Mouse (Mus musculus): Measurements from ENCODE around the gene 2310011J03Rik. TPM values are rescaled to one million over a fixed set of nuclear protein-coding genes. Genes with fewer than 3 reads are reported as not detected.
A peak's percentile ranks its signal among the peaks of the same experiment; 100 is the strongest.
"Not testable (repeated sequence)": the region's sequence is repeated elsewhere in the genome, so short reads cannot be mapped to it uniquely, and the experiment has no call there.

Gene 2310011J03Rik
- polyA plus RNA-seq, 1 experiment from 2014 or later: 34.2 TPM

GRCm38 (mm10) chr10:80355431-80355830, 35.1 kb upstream of the 2310011J03Rik start:
- Histone ChIP-seq H3K27me3 (replicated peaks; ENCODE audit: control insufficient read depth, insufficient read depth, low read length) (peaks cover 61% of the 10 kb centered on the region), H3K9ac (replicated peaks; ENCODE audit: low read depth, low read length) (no peak overlapping the region), H3K4me3 (replicated peaks; ENCODE audit: low read length) (no peak overlapping the region), H3K36me3 (ENCODE audit: control insufficient read depth, insufficient read depth) (no peaks in the 10 kb centered on the region), H3K4me2 (ENCODE audit: low read length) (no peak overlapping the region), H3K9me3 (ENCODE audit: control insufficient read depth, low read length) (no peaks in the 10 kb centered on the region), H3K27ac (ENCODE audit: low read length) (no peak overlapping the region), H3K4me1 (replicated peaks; ENCODE audit: control insufficient read depth, insufficient read depth, low read length) (peaks cover 16% of the 10 kb centered on the region)
- 4% methylated on average over 9 of the region's 9 CpGs for WGBS
- ATAC-seq: no peak

- H3K27ac ChIP-seq (ENCODE audit: low read length): no peak overlapping the region
- no peak overlapping the region for H3K4me3 ChIP-seq (replicated peaks; ENCODE audit: low read length)
- H3K9ac ChIP-seq (replicated peaks; ENCODE audit: low read depth, low read length): no peak overlapping the region
- H3K36me3 ChIP-seq (ENCODE audit: control insufficient read depth, insufficient read depth): no peaks in the 10 kb centered on the region
- no peaks in the 10 kb centered on the region for H3K9me3 ChIP-seq (ENCODE audit: control insufficient read depth, low read length)
- H3K27me3 ChIP-seq (replicated peaks; ENCODE audit: control insufficient read depth, insufficient read depth, low read length): peaks cover 71% of the 10 kb centered on the region
- WGBS: 74% methylated on average over 8 of the region's 8 CpGs
- H3K4me1 ChIP-seq (replicated peaks; ENCODE audit: control insufficient read depth, insufficient read depth, low read length): peaks cover 21% of the 10 kb centered on the region
- no peak for ATAC-seq
- no peak overlapping the region for H3K4me2 ChIP-seq (ENCODE audit: low read length)
These were observed 32.4 kb upstream of the 2310011J03Rik start for GRCm38 (mm10) chr10:80352727-80353126.

- Histone ChIP-seq H3K4me1 (replicated peaks; ENCODE audit: control insufficient read depth, insufficient read depth, low read length) (peaks cover 17% of the 10 kb centered on the region), H3K4me3 (replicated peaks; ENCODE audit: low read length) (no peak overlapping the region), H3K9ac (replicated peaks; ENCODE audit: low read depth, low read length) (no peak overlapping the region), H3K27ac (ENCODE audit: low read length) (no peak overlapping the region), H3K27me3 (replicated peaks; ENCODE audit: control insufficient read depth, insufficient read depth, low read length) (peaks cover 69% of the 10 kb centered on the region), H3K4me2 (ENCODE audit: low read length) (no peak overlapping the region), H3K36me3 (ENCODE audit: control insufficient read depth, insufficient read depth) (no peaks in the 10 kb centered on the region), H3K9me3 (ENCODE audit: control insufficient read depth, low read length) (no peaks in the 10 kb centered on the region)
- no peak for ATAC-seq
- 29% methylated on average over 11 of the region's 11 CpGs for WGBS
These were observed 31.6 kb upstream of the 2310011J03Rik start for GRCm38 (mm10) chr10:80351896-80352295.

- Histone ChIP-seq H3K9ac (replicated peaks; ENCODE audit: low read depth, low read length) (no peak overlapping the region), H3K9me3 (ENCODE audit: control insufficient read depth, low read length) (no peaks in the 10 kb centered on the region), H3K27ac (ENCODE audit: low read length) (no peak overlapping the region), H3K27me3 (replicated peaks; ENCODE audit: control insufficient read depth, insufficient read depth, low read length) (peaks cover 64% of the 10 kb centered on the region), H3K4me3 (replicated peaks; ENCODE audit: low read length) (no peak overlapping the region), H3K36me3 (ENCODE audit: control insufficient read depth, insufficient read depth) (no peaks in the 10 kb centered on the region), H3K4me1 (replicated peaks; ENCODE audit: control insufficient read depth, insufficient read depth, low read length) (peaks cover 5% of the 10 kb centered on the region; the same call in 1 of the 2 replicates), H3K4me2 (ENCODE audit: low read length) (no peak overlapping the region)
- peak; percentile 82 for ATAC-seq
- WGBS: 1% methylated on average over 7 of the region's 7 CpGs
These were observed 30.0 kb upstream of the 2310011J03Rik start for GRCm38 (mm10) chr10:80350292-80350691.

GRCm38 (mm10) chr10:80348981-80349380, 28.6 kb upstream of the 2310011J03Rik start:
- Histone ChIP-seq H3K27me3 (replicated peaks; ENCODE audit: control insufficient read depth, insufficient read depth, low read length) (peaks cover 67% of the 10 kb centered on the region), H3K4me1 (replicated peaks; ENCODE audit: control insufficient read depth, insufficient read depth, low read length) (peaks cover 5% of the 10 kb centered on the region; the same call in 1 of the 2 replicates), H3K9me3 (ENCODE audit: control insufficient read depth, low read length) (no peaks in the 10 kb centered on the region), H3K27ac (ENCODE audit: low read length) (no peak overlapping the region), H3K9ac (replicated peaks; ENCODE audit: low read depth, low read length) (no peak overlapping the region), H3K36me3 (ENCODE audit: control insufficient read depth, insufficient read depth) (no peaks in the 10 kb centered on the region), H3K4me2 (ENCODE audit: low read length) (no peak overlapping the region), H3K4me3 (replicated peaks; ENCODE audit: low read length) (no peak overlapping the region)
- WGBS: 13% methylated on average over 26 of the region's 26 CpGs
- no peak for ATAC-seq

- Histone ChIP-seq H3K4me3 (replicated peaks; ENCODE audit: low read length) (0 out of 2 replicates have a peak within 1 kb of the TSS, but pooled peaks have one; percentile 1), H3K9ac (replicated peaks; ENCODE audit: low read depth, low read length) (no peak within 1 kb of the TSS), H3K4me2 (ENCODE audit: low read length) (no peak within 1 kb of the TSS), H3K27me3 (replicated peaks; ENCODE audit: control insufficient read depth, insufficient read depth, low read length) (peaks cover 73% of the 10 kb centered on the region), H3K4me1 (replicated peaks; ENCODE audit: control insufficient read depth, insufficient read depth, low read length) (peaks cover 10% of the 10 kb centered on the region), H3K27ac (ENCODE audit: low read length) (no peak within 1 kb of the TSS), H3K9me3 (ENCODE audit: control insufficient read depth, low read length) (no peaks in the 10 kb centered on the region), H3K36me3 (ENCODE audit: control insufficient read depth, insufficient read depth) (no peaks in the 10 kb centered on the region)
- ATAC-seq: no peak
- 2% methylated on average over 41 of the region's 42 CpGs for WGBS
These were observed 28.0 kb upstream of the 2310011J03Rik start, which contains the start of gene Adamtsl5 for GRCm38 (mm10) chr10:80348244-80348781. Adamtsl5 (minus strand) TSS chr10:80348412.

GRCm38 (mm10) chr10:80347514-80347967, 27.2 kb upstream of the 2310011J03Rik start:
- Histone ChIP-seq H3K9me3 (ENCODE audit: control insufficient read depth, low read length) (no peaks in the 10 kb centered on the region), H3K36me3 (ENCODE audit: control insufficient read depth, insufficient read depth) (no peaks in the 10 kb centered on the region), H3K9ac (replicated peaks; ENCODE audit: low read depth, low read length) (no peak overlapping the region), H3K27me3 (replicated peaks; ENCODE audit: control insufficient read depth, insufficient read depth, low read length) (peaks cover 81% of the 10 kb centered on the region), H3K4me2 (ENCODE audit: low read length) (no peak overlapping the region), H3K4me1 (replicated peaks; ENCODE audit: control insufficient read depth, insufficient read depth, low read length) (peaks cover 17% of the 10 kb centered on the region), H3K4me3 (replicated peaks; ENCODE audit: low read length) (no peak overlapping the region), H3K27ac (ENCODE audit: low read length) (no peak overlapping the region)
- WGBS: 11% methylated on average over 17 of the region's 17 CpGs
- ATAC-seq: no peak

GRCm38 (mm10) chr10:80345929-80346328, 25.6 kb upstream of the 2310011J03Rik start:
- Histone ChIP-seq H3K27me3 (replicated peaks; ENCODE audit: control insufficient read depth, insufficient read depth, low read length) (peaks cover 89% of the 10 kb centered on the region), H3K4me1 (replicated peaks; ENCODE audit: control insufficient read depth, insufficient read depth, low read length) (peaks cover 26% of the 10 kb centered on the region)
- not testable (repeated sequence) for H3K36me3 ChIP-seq (ENCODE audit: control insufficient read depth, insufficient read depth); H3K27ac ChIP-seq (ENCODE audit: low read length); H3K4me2 ChIP-seq (ENCODE audit: low read length); ATAC-seq; H3K9me3 ChIP-seq (ENCODE audit: control insufficient read depth, low read length); H3K4me3 ChIP-seq (replicated peaks; ENCODE audit: low read length); H3K9ac ChIP-seq (replicated peaks; ENCODE audit: low read depth, low read length)
- 83% methylated on average over 5 of the region's 6 CpGs for WGBS

- no peaks in the 10 kb centered on the region for H3K9me3 ChIP-seq (ENCODE audit: control insufficient read depth, low read length)
- under 1% methylated on average over 16 of the region's 16 CpGs for WGBS
- peaks cover 91% of the 10 kb centered on the region for H3K27me3 ChIP-seq (replicated peaks; ENCODE audit: control insufficient read depth, insufficient read depth, low read length)
- H3K36me3 ChIP-seq (ENCODE audit: control insufficient read depth, insufficient read depth): no peaks in the 10 kb centered on the region
- H3K4me1 ChIP-seq (replicated peaks; ENCODE audit: control insufficient read depth, insufficient read depth, low read length): peaks cover 26% of the 10 kb centered on the region
- H3K27ac ChIP-seq (ENCODE audit: low read length): no peak overlapping the region
- ATAC-seq: no peak
- no peak overlapping the region for H3K4me3 ChIP-seq (replicated peaks; ENCODE audit: low read length)
- H3K4me2 ChIP-seq (ENCODE audit: low read length): no peak overlapping the region
- H3K9ac ChIP-seq (replicated peaks; ENCODE audit: low read depth, low read length): no peak overlapping the region
These were observed 24.8 kb upstream of the 2310011J03Rik start for GRCm38 (mm10) chr10:80345122-80345521.
